Mouse (Mus musculus) c-Kit-positive CD71-positive TER-119-positive erythroid progenitor cells, embryonic 14.5 days (primary cell): ENCODE results near the gene Mcl1.

Source experiments
- DNase-seq: peaks from one replicate; pipeline ENCODE4 v3.0.0-alpha.2; 2013; ENCODE audit warnings: low spot score

Gene Mcl1

GRCm38 (mm10) chr3:95709967-95710366 is 51.4 kb downstream of the Mcl1 start:
- no peak for DNase-seq
